Mouse (Mus musculus) erythroblast, embryonic 14.5 days (primary cell): Measurements from ENCODE around the gene Set.

ENCODE experiments used
- GATA1 ChIP-seq: IDR thresholded peaks from 2 replicates; pipeline ENCODE4 v1.6.1; 2012; ENCODE audit warnings: low read length, inconsistent platforms, mixed read lengths
- TAL1 ChIP-seq: IDR thresholded peaks from 3 replicates; pipeline ENCODE4 v1.6.1; 2012; ENCODE audit warnings: low read length, inconsistent platforms, mixed read lengths

GRCm38 (mm10) chr2:30078349-30078712, 21.2 kb downstream of the Set start:
- TF ChIP-seq TAL1 (no peak), GATA1 (no peak)
